Mouse (Mus musculus): Measurements from ENCODE around the gene Narf.

Gene Narf

GRCm38 (mm10) chr11:121236564-121237344 is at the start of gene Narf:
Narf (plus strand) TSS chr11:121237253.
- DNase-seq (ENCODE audit: low spot score) = peak; percentile 100

GRCm38 (mm10) chr11:121189681-121190080 is 47.4 kb upstream of the Narf start:
- DNase-seq (ENCODE audit: low spot score) = no peak

- DNase-seq (ENCODE audit: low spot score) = no peak
These were observed 44.3 kb upstream of the Narf start for GRCm38 (mm10) chr11:121192742-121193141.

GRCm38 (mm10) chr11:121193415-121193814 is 43.6 kb upstream of the Narf start:
- no peak for DNase-seq (ENCODE audit: low spot score)

GRCm38 (mm10) chr11:121198622-121199021 is 38.4 kb upstream of the Narf start:
- no peak for DNase-seq (ENCODE audit: low spot score)

- DNase-seq (ENCODE audit: low spot score) = no peak
These were observed 37.2 kb upstream of the Narf start for GRCm38 (mm10) chr11:121199851-121200250.

GRCm38 (mm10) chr11:121200781-121201180 is 36.3 kb upstream of the Narf start:
- DNase-seq (ENCODE audit: low spot score) = no peak

- no peak for DNase-seq (ENCODE audit: low spot score)
These were observed 35.4 kb upstream of the Narf start for GRCm38 (mm10) chr11:121201436-121202198.

- no peak for DNase-seq (ENCODE audit: low spot score)
These were observed 33.2 kb upstream of the Narf start for GRCm38 (mm10) chr11:121203859-121204160.

- DNase-seq (ENCODE audit: low spot score) = peak; percentile 96
These were observed 32.7 kb upstream of the Narf start, which contains the start of the genes Hexdc and Ogfod3 for GRCm38 (mm10) chr11:121204161-121205006. Hexdc (plus strand) TSS chr11:121204433. Ogfod3 (minus strand) TSS chr11:121204711.

GRCm38 (mm10) chr11:121216831-121217230 is 20.2 kb upstream of the Narf start:
- no peak for DNase-seq (ENCODE audit: low spot score)

GRCm38 (mm10) chr11:121219776-121220175 is 17.3 kb upstream of the Narf start:
- no peak for DNase-seq (ENCODE audit: low spot score)

GRCm38 (mm10) chr11:121220771-121221170 is 16.3 kb upstream of the Narf start:
- DNase-seq (ENCODE audit: low spot score) = no peak

- no peak for DNase-seq (ENCODE audit: low spot score)
These were observed 15.6 kb upstream of the Narf start for GRCm38 (mm10) chr11:121221321-121222010.

- peak; percentile 39 for DNase-seq (ENCODE audit: low spot score)
These were observed 8.7 kb upstream of the Narf start for GRCm38 (mm10) chr11:121228129-121229017.

- peak; percentile 87 for DNase-seq (ENCODE audit: low spot score)
These were observed 8.0 kb upstream of the Narf start, which contains the start of gene Cybc1 for GRCm38 (mm10) chr11:121229018-121229439. Cybc1 (minus strand) TSS chr11:121229322.

GRCm38 (mm10) chr11:121231191-121231590 is 5.9 kb upstream of the Narf start:
- DNase-seq (ENCODE audit: low spot score) = no peak

- no peak for DNase-seq (ENCODE audit: low spot score)
These were observed 5.3 kb upstream of the Narf start for GRCm38 (mm10) chr11:121231628-121232291.

GRCm38 (mm10) chr11:121232706-121233105 is 4.3 kb upstream of the Narf start:
- no peak for DNase-seq (ENCODE audit: low spot score)

All from lung, postnatal 25 days (tissue).